In the genomic region with DNA sequence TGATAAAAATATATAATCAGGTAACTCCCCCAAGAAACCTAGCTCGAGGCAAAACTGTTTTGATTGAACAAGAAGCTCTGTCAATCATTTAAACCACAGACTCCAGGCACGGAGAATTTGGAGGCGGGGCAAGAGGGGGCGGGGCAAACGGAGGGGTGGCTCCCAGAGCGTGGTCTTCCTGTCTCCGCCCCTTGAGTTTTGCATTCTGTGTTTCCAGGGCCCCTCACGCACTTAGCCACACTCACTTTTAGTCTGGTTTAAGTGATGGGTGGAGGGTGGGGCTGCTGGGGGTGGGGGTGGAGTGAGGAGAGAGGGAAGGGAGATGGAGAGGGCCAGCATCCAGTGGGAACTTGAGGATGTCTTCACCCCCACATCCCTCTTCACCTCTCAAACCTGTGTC, we compare ENCODE assay signal across 8 mouse cellular contexts. TPM values are rescaled to one million over a fixed set of nuclear protein-coding genes. Genes with fewer than 3 reads are reported as not detected.
DNase-seq lines count a peak whose midpoint lies in the region; ATAC-seq lines count a peak whose summit lies in the region.

No protein-coding gene starts in this region.

- no peaks in the 10 kb centered on the region for H3K9me3 ChIP-seq in intestine, embryonic 14.5 days (ENCODE audit: control insufficient read depth, low read length)
- no peaks in the 10 kb centered on the region for H3K9me3 ChIP-seq in midbrain, embryonic 12.5 days

- H3K4me1 ChIP-seq in intestine, embryonic 14.5 days (replicated peaks; ENCODE audit: control insufficient read depth, insufficient read depth, low read length), result peaks cover 29% of the 10 kb centered on the region
- peaks cover 58% of the 10 kb centered on the region for H3K4me1 ChIP-seq in midbrain, embryonic 12.5 days

- peak overlapping the region; percentile 47 for H3K4me3 ChIP-seq in intestine, embryonic 14.5 days (ENCODE audit: low read depth, low read length)
- peak overlapping the region; percentile 58 for H3K4me3 ChIP-seq in midbrain, embryonic 12.5 days

- no peaks in the 10 kb centered on the region for H3K36me3 ChIP-seq in intestine, embryonic 14.5 days (ENCODE audit: control insufficient read depth, insufficient read depth, low read length)
- H3K36me3 ChIP-seq in midbrain, embryonic 12.5 days, result no peaks in the 10 kb centered on the region

- DNase-seq in layer of hippocampus, adult 11-12 months (ENCODE audit: low spot score), result peak; percentile 76
- DNase-seq in layer of hippocampus, adult 9-10 months (ENCODE audit: low spot score), result no peak
- DNase-seq in cerebellum, postnatal 36 days, result peak; percentile 79 to 86
- DNase-seq in gastrocnemius, postnatal 14 days, result peak; percentile 82
- DNase-seq in intestine, embryonic 14.5 days (ENCODE audit: low spot score), result peak; percentile 91
- DNase-seq in left cerebral cortex, postnatal 36 days (ENCODE audit: low spot score in 2 of 2), result peak; percentile 52 to 63
- DNase-seq in testis, postnatal 10 days (ENCODE audit: low spot score), result peak; percentile 77

- 0% methylated on average over 8 of the region's 8 CpGs for WGBS in intestine, embryonic 14.5 days
- 0% methylated on average over 8 of the region's 8 CpGs for WGBS in midbrain, embryonic 12.5 days

- ATAC-seq in intestine, embryonic 14.5 days (replicated peaks; ENCODE audit: low FRiP score, low TSS enrichment, low read depth), result peak; percentile 57
- ATAC-seq in midbrain, embryonic 12.5 days (ENCODE audit: low FRiP score, low read depth), result peak; percentile 61

- H3K27ac ChIP-seq in intestine, embryonic 14.5 days (ENCODE audit: low read depth), result peak overlapping the region; percentile 88; the same call in 1 of the 2 replicates
- no peak overlapping the region for H3K27ac ChIP-seq in midbrain, embryonic 12.5 days (replicated peaks)

- peak overlapping the region; percentile 80; the same call in 1 of the 2 replicates for H3K9ac ChIP-seq in intestine, embryonic 14.5 days (ENCODE audit: low read length)
- H3K9ac ChIP-seq in midbrain, embryonic 12.5 days (replicated peaks), result no peak overlapping the region

- intact Hi-C loops in gastrocnemius, postnatal 14 days (cut with DNase I; ENCODE audit: low total_unique reads), result no loop called here
- intact Hi-C loops in left cerebral cortex, postnatal 36 days (cut with DNase I), result no loop called here

- 0 out of 2 replicates have a peak, but pooled peaks cover 3% of the 10 kb centered on the region for H3K27me3 ChIP-seq in intestine, embryonic 14.5 days (replicated peaks; ENCODE audit: control insufficient read depth, insufficient read depth, low read length)
- H3K27me3 ChIP-seq in midbrain, embryonic 12.5 days, result peaks cover 60% of the 10 kb centered on the region

- peak overlapping the region; percentile 85 for H3K4me2 ChIP-seq in intestine, embryonic 14.5 days (ENCODE audit: low read length)
- peak overlapping the region; percentile 95 for H3K4me2 ChIP-seq in midbrain, embryonic 12.5 days (replicated peaks)

RNA-seq across cellular contexts. Expression of gene Igfbp5, which starts 2.2 kb away (rescaled TPM):
- 100 to 1,000 TPM; 254 to 324 TPM for total RNA-seq in gastrocnemius, postnatal 14 days (2021)
- 46.2 and 53.1 TPM in 2 replicates for polyA plus RNA-seq in intestine, embryonic 14.5 days (2014; fragmentation: Nextera tagmentation; extraction: Ambion mirVana)
- total RNA-seq in left cerebral cortex, postnatal 36 days (2021), result 10 to 100 TPM; 52.4 to 61.4 TPM
- 31.1 and 41.2 TPM in 2 replicates for polyA plus RNA-seq in midbrain, embryonic 12.5 days (2016; fragmentation: Nextera tagmentation; extraction: Ambion mirVana)

RNA-seq across cellular contexts. Expression of gene Igfbp2, which starts 48.2 kb away (rescaled TPM):
- 1 to 10 TPM; 2.5 to 3.1 TPM for total RNA-seq in gastrocnemius, postnatal 14 days (2021)
- polyA plus RNA-seq in intestine, embryonic 14.5 days (2014; fragmentation: Nextera tagmentation; extraction: Ambion mirVana), result 194 and 217 TPM in 2 replicates
- total RNA-seq in left cerebral cortex, postnatal 36 days (2021), result 10 to 100 TPM; 75.9 to 80.0 TPM
- 548 and 637 TPM in 2 replicates for polyA plus RNA-seq in midbrain, embryonic 12.5 days (2016; fragmentation: Nextera tagmentation; extraction: Ambion mirVana)

Comparison
In these comparisons a context has a peak if more than half of its experiments do, and no peak if none do; other contexts are left out.
1. RNA of gene Igfbp5, which starts 2.2 kb away (total RNA-seq): 254 to 324 TPM in gastrocnemius, postnatal 14 days; 52.4 to 61.4 TPM in left cerebral cortex, postnatal 36 days; every median in the first group is over 4 times any median in the second.
2. RNA of gene Igfbp2, which starts 48.2 kb away (total RNA-seq): 75.9 to 80.0 TPM in left cerebral cortex, postnatal 36 days; 2.5 to 3.1 TPM in gastrocnemius, postnatal 14 days; every median in the first group is over 10 times any median in the second.